Mouse (Mus musculus) brain, adult 2 months (tissue): Measurements from ENCODE around the gene Olfr623.
A peak's percentile ranks its signal among the peaks of the same experiment; 100 is the strongest.

Experiments used
- DNase-seq: peaks from one replicate; pipeline ENCODE4 v3.0.0; 2011; ENCODE audit warnings: low read depth, low spot score

Gene Olfr623

GRCm38 (mm10) chr7:103663598-103663997, at the start of gene Olfr623:
Gene Olfr623 (minus strand): TSS chr7:103663698.
- no peak for DNase-seq

- peak; percentile 0 for DNase-seq
Measured at GRCm38 (mm10) chr7:103712024-103712423, 48.5 kb upstream of the Olfr623 start.

- DNase-seq = no peak
Measured at GRCm38 (mm10) chr7:103699469-103699868, 36.0 kb upstream of the Olfr623 start.

- no peak for DNase-seq
Measured at GRCm38 (mm10) chr7:103682420-103682819, 18.9 kb upstream of the Olfr623 start, which contains the start of gene Olfr625-ps1. Gene Olfr625-ps1 (plus strand): TSS chr7:103682720.

- DNase-seq = no peak
Measured at GRCm38 (mm10) chr7:103671091-103671490, 7.6 kb upstream of the Olfr623 start, which contains the start of gene Olfr624. Gene Olfr624 (minus strand): TSS chr7:103671191.

GRCm38 (mm10) chr7:103644070-103644469, 19.4 kb downstream of the Olfr623 start:
- no peak for DNase-seq

- no peak for DNase-seq
Measured at GRCm38 (mm10) chr7:103642602-103643001, 20.9 kb downstream of the Olfr623 start, which contains the start of gene Olfr622. Gene Olfr622 (minus strand): TSS chr7:103642702.

- DNase-seq = no peak
Measured at GRCm38 (mm10) chr7:103636795-103637194, 26.7 kb downstream of the Olfr623 start.

GRCm38 (mm10) chr7:103612434-103612833, 51.1 kb downstream of the Olfr623 start, which contains the start of gene Olfr620:
Gene Olfr620 (minus strand): TSS chr7:103612534.
- no peak for DNase-seq
